Mouse (Mus musculus) c-Kit-positive CD71-positive TER-119-negative erythroid progenitor cells, embryonic 14.5 days (primary cell): Measurements from ENCODE around the gene Dppa5a.
"Not testable (repeated sequence)": the region's sequence is repeated elsewhere in the genome, so short reads cannot be mapped to it uniquely, and the experiment has no call there.

Experiments used
- DNase-seq: peaks from one replicate; pipeline ENCODE4 v3.0.0-alpha.2; 2013; ENCODE audit warnings: low read depth

Gene Dppa5a

GRCm38 (mm10) chr9:78364701-78365100 is 3.3 kb downstream of the Dppa5a start:
- no peak for DNase-seq

GRCm38 (mm10) chr9:78363374-78363773 is 4.6 kb downstream of the Dppa5a start:
- no peak for DNase-seq

- DNase-seq = no peak
Measured at GRCm38 (mm10) chr9:78360484-78360872, 7.5 kb downstream of the Dppa5a start.

- DNase-seq = no peak
Measured at GRCm38 (mm10) chr9:78359750-78360483, 8.1 kb downstream of the Dppa5a start.

- peak; percentile 36 for DNase-seq
Measured at GRCm38 (mm10) chr9:78358053-78358452, 9.9 kb downstream of the Dppa5a start.

GRCm38 (mm10) chr9:78355611-78356010 is 12.4 kb downstream of the Dppa5a start, which contains the start of gene Gsta2:
TSS of gene Gsta2 (minus strand) at chr9:78355788.
- no peak for DNase-seq

- no peak for DNase-seq
Measured at GRCm38 (mm10) chr9:78354665-78355578, 13.1 kb downstream of the Dppa5a start.

- DNase-seq = no peak
Measured at GRCm38 (mm10) chr9:78351504-78352220, 16.3 kb downstream of the Dppa5a start.

GRCm38 (mm10) chr9:78350007-78350406 is 18.0 kb downstream of the Dppa5a start:
- not testable (repeated sequence) for DNase-seq

GRCm38 (mm10) chr9:78349141-78349540 is 18.8 kb downstream of the Dppa5a start:
- DNase-seq = not testable (repeated sequence)

GRCm38 (mm10) chr9:78348206-78349004 is 19.6 kb downstream of the Dppa5a start:
- DNase-seq = not testable (repeated sequence)

GRCm38 (mm10) chr9:78347004-78347403 is 21.0 kb downstream of the Dppa5a start:
- no peak for DNase-seq

GRCm38 (mm10) chr9:78345235-78345634 is 22.7 kb downstream of the Dppa5a start:
- DNase-seq = not testable (repeated sequence)

GRCm38 (mm10) chr9:78343055-78343454 is 24.9 kb downstream of the Dppa5a start:
- DNase-seq = not testable (repeated sequence)

GRCm38 (mm10) chr9:78342494-78342893 is 25.5 kb downstream of the Dppa5a start:
- DNase-seq = not testable (repeated sequence)

GRCm38 (mm10) chr9:78340324-78340723 is 27.7 kb downstream of the Dppa5a start:
- peak; percentile 10 for DNase-seq

- DNase-seq = not testable (repeated sequence)
Measured at GRCm38 (mm10) chr9:78337050-78337449, 30.9 kb downstream of the Dppa5a start.

- DNase-seq = not testable (repeated sequence)
Measured at GRCm38 (mm10) chr9:78327289-78327688, 40.7 kb downstream of the Dppa5a start, which contains the start of gene Omt2b. TSS of gene Omt2b (plus strand) at chr9:78327589.

GRCm38 (mm10) chr9:78319499-78319898 is 48.5 kb downstream of the Dppa5a start:
- DNase-seq = no peak
